Mouse (Mus musculus) kidney, adult 2 months (tissue): ENCODE data around the gene Gabrd.

Experiments used
- CTCF ChIP-seq: fragments of 200-500 bp; conservative IDR thresholded peaks from 2 replicates; pipeline ENCODE4 v1.5.1; 2011; ENCODE audit warnings: low read depth, mild to moderate bottlenecking, control low read depth, low read length, moderate library complexity, mixed read lengths; ENCODE audit not compliant: insufficient read depth, insufficient read length
- POLR2A ChIP-seq: fragments of 200-500 bp; IDR thresholded peaks from one replicate; pipeline ENCODE4 v1.6.1; 2011; ENCODE audit warnings: low read depth, low read length, control low read depth

- TF ChIP-seq POLR2A (no peak), CTCF (no peak)
These were observed 53.0 kb downstream of the Gabrd start for GRCm38 (mm10) chr4:155344716-155345607.
